ENCODE assay signal across 8 mouse cellular contexts in the genomic region with DNA sequence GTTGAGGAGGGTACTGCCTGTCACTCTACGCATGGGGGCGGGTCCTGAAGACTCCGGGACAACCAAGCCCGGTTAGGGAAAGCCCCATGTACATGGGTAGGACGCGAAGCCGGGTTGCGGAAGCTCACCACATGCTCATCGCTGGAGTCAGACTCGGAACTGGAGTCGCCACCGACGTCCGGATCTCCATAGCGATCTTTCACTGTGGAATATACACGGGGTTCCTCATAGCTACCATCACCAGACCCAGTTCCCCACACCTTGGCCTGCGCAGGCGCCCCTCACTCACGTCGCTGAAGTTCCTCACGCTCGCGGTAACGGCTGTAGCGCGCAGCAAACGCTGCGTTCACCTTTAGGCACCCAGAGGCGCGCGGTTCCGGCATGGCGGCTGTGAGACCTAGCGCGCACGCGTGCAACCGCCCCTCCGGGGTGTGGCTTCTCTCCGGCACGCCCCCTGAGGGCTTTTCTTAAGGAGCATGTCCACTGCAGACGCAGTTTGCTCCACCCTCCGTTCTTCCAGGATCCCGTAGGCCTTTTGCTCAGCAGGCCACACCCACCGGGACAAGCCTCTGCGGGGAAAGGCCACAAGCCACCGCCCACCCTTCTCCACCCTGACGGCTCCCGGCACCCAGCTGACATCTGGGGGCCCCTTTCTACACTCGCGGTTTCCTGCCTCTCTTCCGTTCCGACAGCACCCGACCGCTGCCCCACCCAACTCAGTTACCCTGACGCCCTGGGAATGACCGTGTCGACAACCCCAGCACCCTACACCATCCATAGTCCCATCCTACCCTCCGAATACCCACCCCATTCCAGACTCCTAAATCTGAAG. TPM values are rescaled to one million over a fixed set of nuclear protein-coding genes. Genes with fewer than 3 reads are reported as not detected.
A peak's percentile ranks its signal among the peaks of the same experiment; 100 is the strongest.
DNase-seq lines count a peak whose midpoint lies in the region; ATAC-seq lines count a peak whose summit lies in the region.

A gene (minus strand): TSS at position 399 of the 832 bp plus-strand sequence.

- peak; percentile 67 for ATAC-seq in megakaryocyte progenitor cell, adult 5-6 weeks (replicated peaks; ENCODE audit: poor library complexity)

- peak; percentile 98 for DNase-seq in adipocyte (ENCODE audit: low spot score)
- DNase-seq in embryo, embryonic 10 days (ENCODE audit: low spot score) = peak; percentile 98
- DNase-seq in gastrocnemius, postnatal 10 days = peak; percentile 97
- DNase-seq in induced T-regulatory cell, adult 2 months (ENCODE audit: low read depth) = peak; percentile 98
- DNase-seq in left cerebral cortex, adult 9 months (ENCODE audit: low spot score in 2 of 2) = peak; percentile 94 to 98
- peak; percentile 96 for DNase-seq in right cerebral cortex, postnatal 14 days
- DNase-seq in urinary bladder, postnatal 36 days (ENCODE audit: low spot score in 2 of 2) = peak; percentile 97 to 98

RNA-seq across cellular contexts. Expression of the gene that starts here (rescaled TPM):
- 10 to 100 TPM; 10.8 to 14.5 TPM for total RNA-seq in gastrocnemius, postnatal 10 days (2021)
- total RNA-seq in megakaryocyte progenitor cell, adult 5-6 weeks (2015) = 33.8 and 38.8 TPM in 2 replicates
- 83.1 and 87.6 TPM in 2 replicates for total RNA-seq in megakaryocyte progenitor cell, adult 5-6 weeks (2017)

Comparison
In these comparisons a context has a peak if more than half of its experiments do, and no peak if none do; other contexts are left out.
1. Peak in every context shown above with its lines: DNase-seq and ATAC-seq.